ENCODE assay signal across 8 mouse cellular contexts in the genomic region with DNA sequence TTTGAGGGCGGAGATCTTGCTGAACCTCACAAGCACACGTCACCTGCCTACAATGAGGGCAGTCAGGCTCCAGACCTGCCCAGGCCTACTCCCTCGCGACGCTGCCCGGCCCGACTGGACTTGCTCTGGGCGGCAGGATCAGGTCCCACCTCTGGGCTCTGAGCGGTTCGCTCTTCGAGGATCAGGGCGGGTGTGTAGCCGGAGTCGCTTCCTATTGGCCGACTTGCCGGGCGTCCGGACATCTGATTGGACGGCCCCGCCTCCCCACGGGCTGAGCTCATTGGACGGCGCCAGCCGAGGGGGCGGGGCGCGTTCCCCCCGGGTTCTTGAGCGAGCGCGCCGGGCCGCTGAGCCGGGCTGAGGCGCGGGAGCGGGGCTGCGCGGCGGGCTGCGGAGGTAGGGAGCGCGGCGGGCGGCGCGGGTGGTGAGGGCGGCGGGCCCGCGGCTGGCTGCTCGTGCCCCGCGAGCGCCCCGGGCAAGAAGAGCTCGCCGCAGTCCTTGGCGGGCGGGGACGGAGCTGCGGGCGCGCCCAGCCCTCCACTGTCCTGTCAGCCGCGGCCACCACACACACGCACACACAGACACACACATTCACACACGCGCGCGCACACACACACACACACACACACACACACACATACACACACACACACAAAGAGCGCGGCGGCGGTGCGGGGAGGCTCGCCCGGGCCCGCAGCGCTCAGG.
DNase-seq lines count a peak whose midpoint lies in the region; ATAC-seq and TF ChIP-seq lines count a peak whose summit lies in the region.

No protein-coding gene starts in this region.

- H3K36me3 ChIP-seq in G1E (replicated peaks), result peaks cover 3% of the 10 kb centered on the region
- no peaks in the 10 kb centered on the region for H3K36me3 ChIP-seq in forebrain, embryonic 14.5 days (ENCODE audit: control insufficient read depth, insufficient read depth, low read length)
- peaks cover 7% of the 10 kb centered on the region; the same call in 1 of the 2 replicates for H3K36me3 ChIP-seq in liver, embryonic 15.5 days (replicated peaks)
- no peaks in the 10 kb centered on the region for H3K36me3 ChIP-seq in neural tube, embryonic 12.5 days
- H3K36me3 ChIP-seq in stomach, postnatal 0 days (ENCODE audit: control insufficient read depth, insufficient read depth, low read length), result no peaks in the 10 kb centered on the region; the same call in 1 of the 2 replicates

- no peaks in the 10 kb centered on the region for H3K9me3 ChIP-seq in G1E (replicated peaks)
- no peaks in the 10 kb centered on the region for H3K9me3 ChIP-seq in forebrain, embryonic 14.5 days (replicated peaks; ENCODE audit: control insufficient read depth, low read length)
- no peaks in the 10 kb centered on the region for H3K9me3 ChIP-seq in liver, embryonic 15.5 days (replicated peaks)
- no peaks in the 10 kb centered on the region for H3K9me3 ChIP-seq in neural tube, embryonic 12.5 days
- H3K9me3 ChIP-seq in stomach, postnatal 0 days (ENCODE audit: control insufficient read depth, low read length), result no peaks in the 10 kb centered on the region

- peak; percentile 97 for ATAC-seq in G1E (ENCODE audit: extremely low read depth, insufficient number of reproducible peaks, low FRiP score, poor library complexity, severe bottlenecking)
- peak; percentile 98 for ATAC-seq in forebrain, embryonic 14.5 days
- ATAC-seq in liver, embryonic 15.5 days (ENCODE audit: insufficient read depth), result peak; percentile 96
- ATAC-seq in neural tube, embryonic 12.5 days (ENCODE audit: low FRiP score, low read depth), result peak; percentile 100
- ATAC-seq in stomach, postnatal 0 days (ENCODE audit: low FRiP score, low TSS enrichment), result peak; percentile 100

- H3K4me1 ChIP-seq in G1E (ENCODE audit: insufficient read depth, low read depth, low read length), result peaks cover 35% of the 10 kb centered on the region
- H3K4me1 ChIP-seq in forebrain, embryonic 14.5 days (ENCODE audit: control insufficient read depth, insufficient read depth, low read length), result peaks cover 13% of the 10 kb centered on the region
- H3K4me1 ChIP-seq in liver, embryonic 15.5 days (replicated peaks), result peaks cover 24% of the 10 kb centered on the region
- H3K4me1 ChIP-seq in neural tube, embryonic 12.5 days, result peaks cover 8% of the 10 kb centered on the region; the same call in 1 of the 2 replicates
- no peaks in the 10 kb centered on the region for H3K4me1 ChIP-seq in stomach, postnatal 0 days (replicated peaks; ENCODE audit: control insufficient read depth, insufficient read depth)

- H3K27ac ChIP-seq in forebrain, embryonic 14.5 days (ENCODE audit: low read depth, low read length), result peak overlapping the region; percentile 93
- H3K27ac ChIP-seq in liver, embryonic 15.5 days (replicated peaks), result peak overlapping the region; percentile 89
- H3K27ac ChIP-seq in neural tube, embryonic 12.5 days, result peak overlapping the region; percentile 89
- H3K27ac ChIP-seq in stomach, postnatal 0 days (replicated peaks), result peak overlapping the region; percentile 95

- under 1% methylated on average over 45 of the region's 80 CpGs for WGBS in forebrain, embryonic 14.5 days
- WGBS in liver, embryonic 15.5 days (ENCODE audit: insufficient replicate concordance), result under 1% methylated on average over 72 of the region's 80 CpGs
- WGBS in neural tube, embryonic 12.5 days, result under 1% methylated on average over 80 of the region's 80 CpGs
- WGBS in stomach, postnatal 0 days, result under 1% methylated on average over 48 of the region's 80 CpGs

- TF ChIP-seq EP300 in stomach, postnatal 0 days (optimal IDR thresholded peaks at IDR 0.05), result peak; percentile 76

- intact Hi-C loops in heart, postnatal 10 days (cut with DNase I), result loop anchor here (2.0 to 5.0 kb wide), 4 partner anchors 17 to 69 kb away; no protein-coding TSS in a partner anchor

- H3K27me3 ChIP-seq in G1E (ENCODE audit: insufficient read depth, low read length), result no peaks in the 10 kb centered on the region
- no peaks in the 10 kb centered on the region for H3K27me3 ChIP-seq in forebrain, embryonic 14.5 days (replicated peaks; ENCODE audit: control insufficient read depth, insufficient read depth, low read length)
- H3K27me3 ChIP-seq in liver, embryonic 15.5 days, result no peaks in the 10 kb centered on the region
- no peaks in the 10 kb centered on the region for H3K27me3 ChIP-seq in neural tube, embryonic 12.5 days (replicated peaks)
- H3K27me3 ChIP-seq in stomach, postnatal 0 days (ENCODE audit: control insufficient read depth, insufficient read depth, low read length), result no peaks in the 10 kb centered on the region

- peak; percentile 97 for DNase-seq in G1E (ENCODE audit: low spot score)
- peak; percentile 99 for DNase-seq in cerebellum, adult 11-12 months
- DNase-seq in forebrain, embryonic 14.5 days (ENCODE audit: low spot score), result peak; percentile 99
- peak; percentile 95 to 97 for DNase-seq in heart, postnatal 10 days
- peak; percentile 97 to 99 for DNase-seq in kidney, postnatal 4 days
- DNase-seq in stomach, postnatal 0 days (ENCODE audit: low spot score), result peak; percentile 97

- no peak for TF ChIP-seq CTCF in G1E (IDR thresholded peaks at IDR 0.05; ENCODE audit: low read depth, low read length)
- TF ChIP-seq CTCF in stomach, postnatal 0 days (IDR thresholded peaks at IDR 0.05; ENCODE audit: low read depth), result no peak

- peak overlapping the region; percentile 82 for H3K9ac ChIP-seq in forebrain, embryonic 14.5 days (ENCODE audit: low read length)
- H3K9ac ChIP-seq in liver, embryonic 15.5 days, result peak overlapping the region; percentile 87
- peak overlapping the region; percentile 84 for H3K9ac ChIP-seq in neural tube, embryonic 12.5 days
- peak overlapping the region; percentile 82 for H3K9ac ChIP-seq in stomach, postnatal 0 days (ENCODE audit: low read length)

- peak overlapping the region; percentile 85 for H3K4me3 ChIP-seq in G1E (ENCODE audit: low read depth, low read length)
- H3K4me3 ChIP-seq in forebrain, embryonic 14.5 days (ENCODE audit: low read depth, low read length), result peak overlapping the region; percentile 70
- peak overlapping the region; percentile 86 for H3K4me3 ChIP-seq in liver, embryonic 15.5 days (replicated peaks)
- peak overlapping the region; percentile 76 for H3K4me3 ChIP-seq in neural tube, embryonic 12.5 days
- H3K4me3 ChIP-seq in stomach, postnatal 0 days (ENCODE audit: low read depth, low read length), result peak overlapping the region; percentile 70

- H3K4me2 ChIP-seq in forebrain, embryonic 14.5 days (ENCODE audit: low read length), result peak overlapping the region; percentile 93
- H3K4me2 ChIP-seq in liver, embryonic 15.5 days, result peak overlapping the region; percentile 84
- peak overlapping the region; percentile 83 for H3K4me2 ChIP-seq in neural tube, embryonic 12.5 days (replicated peaks)
- peak overlapping the region; percentile 63 for H3K4me2 ChIP-seq in stomach, postnatal 0 days (replicated peaks; ENCODE audit: low read depth)

Comparison
In these comparisons a context has a peak if more than half of its experiments do, and no peak if none do; other contexts are left out.
1. Peak in every context shown above with its lines: DNase-seq, ATAC-seq, H3K4me3 ChIP-seq and H3K27ac ChIP-seq.